Mouse (Mus musculus): ENCODE data around the gene Qsox2. TPM values are rescaled to one million over a fixed set of nuclear protein-coding genes. Genes with fewer than 3 reads are reported as not detected.
A peak's percentile ranks its signal among the peaks of the same experiment; 100 is the strongest.

The Qsox2 gene
- polyA plus RNA-seq, 1 experiment from 2014 or later: 18.3 TPM

DNA sequence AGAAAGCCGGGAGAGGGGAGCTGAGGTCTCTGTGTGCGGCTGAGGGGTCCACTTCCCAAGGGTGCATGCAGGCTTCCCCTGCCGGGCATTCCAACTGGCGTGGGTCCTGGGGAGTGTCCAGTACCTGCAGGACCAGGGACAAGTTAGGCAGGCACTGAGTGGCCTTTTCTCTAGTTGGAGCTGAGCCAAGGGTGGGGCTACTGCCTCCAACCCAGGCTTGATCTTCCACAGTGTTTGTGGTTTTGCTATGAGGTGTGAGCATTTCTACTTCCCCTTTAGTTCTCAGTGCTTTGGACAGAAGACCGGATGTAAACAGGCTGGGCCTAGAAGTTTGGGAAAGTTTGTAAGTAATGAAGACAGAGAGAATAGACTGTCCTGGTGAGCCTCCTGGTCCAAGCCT is 48.8 kb downstream of the Qsox2 start:
- no peak for ATAC-seq (ENCODE audit: insufficient number of reproducible peaks, insufficient read depth, low FRiP score, low TSS enrichment, low read depth)
- H3K4me3 ChIP-seq: no peak overlapping the region
- peaks cover 43% of the 10 kb centered on the region for H3K27me3 ChIP-seq
- peaks cover 3% of the 10 kb centered on the region; the same call in 1 of the 2 replicates for H3K4me1 ChIP-seq
- no peaks in the 10 kb centered on the region for H3K36me3 ChIP-seq
- no peak overlapping the region for H3K27ac ChIP-seq
- H3K9ac ChIP-seq: no peak overlapping the region
- H3K9me3 ChIP-seq: no peaks in the 10 kb centered on the region
- WGBS: 64% methylated on average over 5 of the region's 5 CpGs
- H3K4me2 ChIP-seq: no peak overlapping the region

DNA sequence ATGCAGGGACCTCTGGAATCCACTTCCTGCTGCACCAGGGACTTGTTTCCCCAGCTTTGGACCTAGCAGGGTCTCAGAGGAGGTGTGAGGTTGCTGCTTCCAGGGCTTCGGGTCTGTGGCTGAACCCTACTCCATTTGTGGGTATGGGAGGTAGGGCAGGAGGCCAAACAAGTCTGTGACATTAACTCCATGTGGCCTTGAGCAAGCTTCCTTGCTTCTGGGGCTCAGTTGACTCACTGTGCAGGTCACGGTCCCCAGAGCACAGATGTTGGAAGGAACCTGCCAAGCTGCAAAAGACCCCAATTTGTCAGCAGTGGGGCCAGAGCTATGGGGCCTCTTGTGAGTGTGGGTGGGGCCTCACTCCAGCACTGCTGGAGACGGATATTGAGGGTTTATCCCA is 53.0 kb downstream of the Qsox2 start:
- Histone ChIP-seq H3K9me3 (no peaks in the 10 kb centered on the region), H3K9ac (no peak overlapping the region), H3K27ac (no peak overlapping the region), H3K36me3 (no peaks in the 10 kb centered on the region), H3K4me1 (no peaks in the 10 kb centered on the region), H3K4me2 (no peak overlapping the region), H3K27me3 (peaks cover 14% of the 10 kb centered on the region; the same call in 1 of the 2 replicates), H3K4me3 (no peak overlapping the region)
- no peak for ATAC-seq (ENCODE audit: insufficient number of reproducible peaks, insufficient read depth, low FRiP score, low TSS enrichment, low read depth)
- WGBS: 46% methylated on average over 3 of the region's 3 CpGs

DNA sequence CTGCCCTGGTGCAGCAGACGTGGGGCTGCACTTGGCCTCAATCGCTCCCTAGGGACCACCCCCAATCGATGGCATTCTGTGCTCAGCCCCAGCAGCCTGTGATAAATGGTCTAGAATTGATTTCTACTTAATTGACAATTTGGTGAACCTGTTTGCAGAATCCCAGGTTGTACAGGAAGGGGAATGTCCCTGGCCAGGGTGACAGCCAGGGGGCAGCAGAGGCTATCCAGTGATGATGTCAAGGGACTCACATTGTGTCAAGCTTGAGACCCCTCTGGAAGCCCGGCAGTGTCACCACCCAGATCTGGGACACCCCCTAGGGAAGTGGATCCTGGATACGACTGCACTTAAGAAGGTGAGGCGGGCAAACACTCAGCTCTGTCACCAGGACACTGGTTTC is 54.7 kb downstream of the Qsox2 start:
- Histone ChIP-seq H3K4me2 (no peak overlapping the region), H3K9ac (no peak overlapping the region), H3K9me3 (no peaks in the 10 kb centered on the region), H3K27ac (no peak overlapping the region), H3K4me3 (no peak overlapping the region), H3K4me1 (no peaks in the 10 kb centered on the region), H3K27me3 (peaks cover 14% of the 10 kb centered on the region; the same call in 1 of the 2 replicates), H3K36me3 (no peaks in the 10 kb centered on the region)
- WGBS: 19% methylated on average over 6 of the region's 6 CpGs
- ATAC-seq (ENCODE audit: insufficient number of reproducible peaks, insufficient read depth, low FRiP score, low TSS enrichment, low read depth): no peak

DNA sequence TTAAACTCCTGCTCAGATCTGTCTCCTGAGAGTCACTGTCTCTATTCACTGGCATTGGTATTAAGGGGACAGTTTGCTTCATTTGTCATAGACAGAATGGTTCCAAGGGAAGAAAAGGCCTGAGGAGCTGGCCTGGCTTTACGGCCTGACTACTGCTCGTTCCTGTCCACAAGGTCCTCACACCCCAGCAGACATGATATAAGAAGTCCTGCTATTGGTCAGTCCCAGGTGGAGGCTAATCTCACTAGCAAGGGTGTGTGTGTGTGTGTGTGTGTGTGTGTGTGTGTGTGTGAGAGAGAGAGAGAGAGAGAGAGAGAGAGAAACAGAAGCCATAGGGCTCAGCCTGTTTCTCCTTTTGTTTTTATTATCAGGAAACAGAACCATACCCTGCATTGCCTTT is 60.1 kb downstream of the Qsox2 start:
- Histone ChIP-seq H3K27ac (no peak overlapping the region), H3K9ac (no peak overlapping the region), H3K4me1 (no peaks in the 10 kb centered on the region), H3K27me3 (peaks cover 4% of the 10 kb centered on the region; the same call in 1 of the 2 replicates), H3K4me3 (no peak overlapping the region), H3K9me3 (no peaks in the 10 kb centered on the region), H3K4me2 (no peak overlapping the region), H3K36me3 (no peaks in the 10 kb centered on the region)
- ATAC-seq (ENCODE audit: insufficient number of reproducible peaks, insufficient read depth, low FRiP score, low TSS enrichment, low read depth): no peak
- 61% methylated on average over 2 of the region's 2 CpGs for WGBS

DNA sequence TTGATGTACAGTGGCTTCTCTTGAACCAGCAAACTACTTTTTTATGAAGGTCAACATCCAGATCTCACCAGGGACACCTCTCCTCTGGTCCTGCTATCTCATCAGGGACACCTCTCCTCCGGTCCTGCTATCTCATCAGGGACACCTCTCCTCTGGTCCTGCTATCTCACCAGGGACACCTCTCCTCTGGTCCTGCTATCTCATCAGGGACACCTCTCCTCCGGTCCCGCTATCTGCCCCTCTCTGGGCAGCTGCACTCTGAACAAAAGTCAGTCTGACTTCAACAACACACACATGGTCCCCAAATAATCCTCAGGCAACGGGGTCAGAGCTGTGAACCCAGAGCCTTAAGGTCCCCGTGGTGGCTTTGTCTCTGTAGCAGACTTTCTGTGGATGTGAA is 60.6 kb downstream of the Qsox2 start:
- ATAC-seq (ENCODE audit: insufficient number of reproducible peaks, insufficient read depth, low FRiP score, low TSS enrichment, low read depth): no peak
- Histone ChIP-seq H3K4me2 (no peak overlapping the region), H3K27me3 (0 out of 2 replicates have a peak, but pooled peaks cover under 1% of the 10 kb centered on the region), H3K9ac (no peak overlapping the region), H3K27ac (no peak overlapping the region), H3K36me3 (no peaks in the 10 kb centered on the region), H3K4me3 (no peak overlapping the region), H3K4me1 (no peaks in the 10 kb centered on the region), H3K9me3 (no peaks in the 10 kb centered on the region)
- 66% methylated on average over 5 of the region's 5 CpGs for WGBS

DNA sequence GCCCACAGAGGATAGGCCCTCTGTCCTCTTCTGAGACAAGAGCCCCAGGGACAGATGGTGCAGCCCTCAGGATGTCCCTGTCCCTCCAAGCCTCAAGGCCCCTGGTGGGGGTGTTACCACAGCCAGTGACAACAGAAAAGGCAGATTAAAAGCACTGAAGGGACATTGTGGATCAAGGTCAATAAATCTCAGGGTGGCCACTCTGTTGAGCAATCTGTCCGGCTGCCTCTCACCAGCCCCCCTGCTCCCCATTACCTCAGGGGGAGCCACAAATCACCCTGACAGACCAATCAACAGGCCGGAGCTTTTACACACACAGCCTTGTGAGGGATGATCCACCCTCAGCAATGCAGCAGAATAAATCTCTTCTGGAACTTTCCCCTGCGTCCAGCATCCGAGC is 62.1 kb downstream of the Qsox2 start:
- ATAC-seq (ENCODE audit: insufficient number of reproducible peaks, insufficient read depth, low FRiP score, low TSS enrichment, low read depth): no peak
- Histone ChIP-seq H3K9ac (no peak overlapping the region), H3K4me1 (no peaks in the 10 kb centered on the region), H3K4me2 (no peak overlapping the region), H3K27ac (no peak overlapping the region), H3K9me3 (no peaks in the 10 kb centered on the region), H3K4me3 (no peak overlapping the region), H3K27me3 (peaks cover 3% of the 10 kb centered on the region; the same call in 1 of the 2 replicates), H3K36me3 (no peaks in the 10 kb centered on the region)
- 68% methylated on average over 4 of the region's 4 CpGs for WGBS

DNA sequence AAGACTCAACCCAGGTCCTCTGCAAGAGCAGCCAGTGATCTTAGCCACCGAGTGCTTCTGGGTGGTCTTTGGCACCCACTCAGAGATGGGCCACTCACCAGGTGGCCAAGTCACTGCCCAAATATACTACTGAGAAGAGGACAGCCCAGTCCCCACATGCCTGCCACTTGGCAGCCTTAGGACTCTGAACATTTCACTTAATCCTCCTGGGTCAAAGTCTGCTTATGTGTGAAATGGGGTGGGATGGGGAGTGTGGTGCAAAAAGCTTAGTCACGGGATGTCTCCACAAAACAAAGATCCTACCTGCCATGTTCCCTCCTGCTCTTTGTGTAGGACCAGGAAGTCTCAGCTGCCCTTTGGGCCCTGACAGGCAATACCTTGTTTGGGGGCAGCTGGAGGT is 65.2 kb downstream of the Qsox2 start:
- ATAC-seq (ENCODE audit: insufficient number of reproducible peaks, insufficient read depth, low FRiP score, low TSS enrichment, low read depth): no peak
- Histone ChIP-seq H3K36me3 (no peaks in the 10 kb centered on the region), H3K27ac (no peak overlapping the region), H3K9me3 (no peaks in the 10 kb centered on the region), H3K4me2 (no peak overlapping the region), H3K4me1 (0 out of 2 replicates have a peak, but pooled peaks cover 5% of the 10 kb centered on the region), H3K4me3 (no peak overlapping the region), H3K9ac (no peak overlapping the region), H3K27me3 (peaks cover 3% of the 10 kb centered on the region; the same call in 1 of the 2 replicates)
- WGBS: 87% methylated on average over 2 of the region's 2 CpGs

DNA sequence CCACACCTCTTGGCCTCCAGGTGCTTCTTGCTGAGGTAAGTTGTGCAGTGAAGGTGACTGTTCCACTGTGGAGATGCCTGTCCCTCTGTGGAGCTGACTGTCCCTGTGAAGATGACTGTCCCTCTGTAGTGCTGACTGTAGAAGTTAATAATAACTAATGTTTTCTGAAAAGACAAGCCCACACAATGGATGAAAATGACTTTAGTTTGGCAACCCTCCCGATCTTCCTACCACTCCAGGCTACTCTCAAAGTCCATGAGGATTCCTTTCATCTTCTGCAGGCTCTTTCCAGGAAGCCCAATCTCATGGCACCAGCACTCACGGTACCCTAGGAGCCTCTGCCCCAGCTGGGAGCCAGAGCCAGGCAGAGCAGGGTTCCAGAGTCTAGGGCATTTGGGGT is 66.9 kb downstream of the Qsox2 start:
- H3K4me1 ChIP-seq: 0 out of 2 replicates have a peak, but pooled peaks cover 5% of the 10 kb centered on the region
- no peak overlapping the region for H3K27ac ChIP-seq
- H3K36me3 ChIP-seq: no peaks in the 10 kb centered on the region
- no peak overlapping the region for H3K4me3 ChIP-seq
- H3K4me2 ChIP-seq: no peak overlapping the region
- 46% methylated on average over 2 of the region's 2 CpGs for WGBS
- H3K9ac ChIP-seq: no peak overlapping the region
- no peak for ATAC-seq (ENCODE audit: insufficient number of reproducible peaks, insufficient read depth, low FRiP score, low TSS enrichment, low read depth)
- H3K9me3 ChIP-seq: no peaks in the 10 kb centered on the region
- H3K27me3 ChIP-seq: peaks cover 3% of the 10 kb centered on the region; the same call in 1 of the 2 replicates

DNA sequence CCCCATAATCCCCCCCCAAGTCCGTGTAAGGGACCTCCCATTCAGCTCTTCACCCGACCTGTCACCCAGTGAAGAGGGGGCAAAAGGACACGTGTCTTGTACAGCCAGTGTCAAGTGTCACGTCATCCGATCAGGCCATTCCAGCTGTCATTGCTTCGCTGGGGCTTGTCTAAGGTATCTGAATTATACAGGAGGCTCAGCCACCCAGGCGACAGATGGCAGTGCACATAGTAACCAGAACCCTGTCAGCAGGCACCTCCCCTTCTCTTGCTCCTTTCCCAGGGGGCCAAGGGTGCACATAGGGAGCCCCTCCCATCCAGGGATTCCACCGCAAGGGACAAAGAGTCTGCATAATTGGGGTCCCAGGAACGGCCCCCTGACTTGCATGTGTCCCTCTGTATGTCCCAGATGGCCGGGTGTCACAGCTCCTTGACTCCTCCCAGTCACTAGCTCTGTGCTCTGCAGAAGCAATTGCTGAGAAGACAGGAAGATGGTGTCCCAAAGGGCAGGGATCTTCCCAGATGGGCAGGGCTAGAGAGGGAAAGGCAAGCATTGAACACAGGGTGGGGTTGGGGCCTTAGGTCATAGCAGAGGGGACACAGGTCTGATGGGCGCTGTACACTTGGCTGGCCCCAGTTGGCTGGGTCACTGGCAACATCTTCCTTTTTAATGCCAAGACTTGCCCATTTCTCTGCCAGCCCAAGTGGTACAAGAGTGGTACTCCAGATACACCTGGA is 68.3 kb downstream of the Qsox2 start:
- Histone ChIP-seq H3K4me1 (0 out of 2 replicates have a peak, but pooled peaks cover 5% of the 10 kb centered on the region), H3K36me3 (no peaks in the 10 kb centered on the region), H3K9ac (no peak overlapping the region), H3K4me3 (no peak overlapping the region), H3K9me3 (no peaks in the 10 kb centered on the region), H3K27ac (no peak overlapping the region), H3K4me2 (no peak overlapping the region), H3K27me3 (peaks cover 3% of the 10 kb centered on the region; the same call in 1 of the 2 replicates)
- 20% methylated on average over 11 of the region's 11 CpGs for WGBS
- no peak for ATAC-seq (ENCODE audit: insufficient number of reproducible peaks, insufficient read depth, low FRiP score, low TSS enrichment, low read depth)

DNA sequence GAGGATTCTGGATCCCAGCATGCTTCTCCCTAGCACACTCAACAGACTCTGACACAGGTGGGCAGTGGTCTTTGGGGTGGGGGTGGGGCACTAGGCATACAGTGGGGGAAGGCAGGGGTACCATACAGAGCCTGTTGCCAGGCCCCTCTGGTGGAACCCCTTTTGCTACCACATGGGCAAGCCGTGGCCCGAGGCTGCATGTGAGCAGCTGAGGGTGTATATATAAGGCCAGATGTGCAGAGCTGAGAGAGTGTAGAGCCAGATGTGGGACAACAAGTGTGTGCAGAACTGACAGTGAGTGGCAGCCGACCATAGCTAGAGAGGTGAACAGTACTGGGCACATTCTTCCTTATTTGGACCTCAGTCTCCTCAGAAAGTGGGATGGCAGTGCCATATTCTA is 70.4 kb downstream of the Qsox2 start:
- Histone ChIP-seq H3K4me2 (no peak overlapping the region), H3K4me3 (no peak overlapping the region), H3K36me3 (no peaks in the 10 kb centered on the region), H3K4me1 (0 out of 2 replicates have a peak, but pooled peaks cover 5% of the 10 kb centered on the region), H3K9me3 (no peaks in the 10 kb centered on the region), H3K27me3 (peaks cover 3% of the 10 kb centered on the region; the same call in 1 of the 2 replicates), H3K27ac (no peak overlapping the region), H3K9ac (0 out of 2 replicates have a peak overlapping the region, but pooled peaks have one; percentile 16)
- ATAC-seq (ENCODE audit: insufficient number of reproducible peaks, insufficient read depth, low FRiP score, low TSS enrichment, low read depth): no peak
- 72% methylated on average over 3 of the region's 3 CpGs for WGBS
